Mouse (Mus musculus): ENCODE results near the gene Wbp2.
A peak's percentile ranks its signal among the peaks of the same experiment; 100 is the strongest.

- TF ChIP-seq CTCF (IDR thresholded peaks at IDR 0.05; ENCODE audit: insufficient read depth, low read length), result no peak
- 0 out of 2 replicates have a peak, but pooled peaks have one; percentile 20 for TF ChIP-seq POLR2A (IDR thresholded peaks at IDR 0.05; ENCODE audit: borderline replicate concordance, extremely low read depth, low read depth, low read length)
Observed at GRCm38 (mm10) chr11:116110540-116110939, 23.7 kb upstream of the Wbp2 start.
